In the genomic region with DNA sequence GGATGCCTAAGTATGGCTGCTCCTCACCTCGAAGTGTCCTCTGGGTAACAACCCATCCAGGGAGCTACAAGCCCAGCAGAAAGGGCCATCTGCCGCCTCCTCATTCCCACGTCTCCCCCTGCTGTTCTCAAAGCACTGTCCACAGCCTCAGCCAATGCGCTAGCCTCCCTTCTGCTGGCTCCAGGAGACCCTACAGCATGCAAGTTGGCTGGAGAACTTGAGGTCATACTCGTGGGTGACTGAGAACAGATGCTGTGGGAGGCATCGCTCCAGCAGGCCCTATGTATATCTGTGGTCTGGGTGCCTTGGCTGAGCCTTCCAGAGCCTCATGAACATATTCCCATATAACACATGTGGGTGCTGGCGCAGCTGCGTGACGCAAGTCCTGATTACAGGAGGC, we compare ENCODE assay signal across 23 mouse cellular contexts. TPM values are rescaled to one million over a fixed set of nuclear protein-coding genes. Genes with fewer than 3 reads are reported as not detected.
DNase-seq lines count a peak whose midpoint lies in the region; ATAC-seq and TF ChIP-seq lines count a peak whose summit lies in the region.
"Had no signal": no experiment of that assay in that cellular context is flagged by ENCODE, and none has a peak within 500 bp of the region (broad histone marks: within the 10 kb centered on the region; RNA-seq: fewer than 3 reads in every experiment).

No protein-coding gene starts in this region.

- no peaks in the 10 kb centered on the region for H3K4me1 ChIP-seq in kidney, adult 2 months (ENCODE audit: control insufficient read depth, insufficient read depth, low read length)
- no peaks in the 10 kb centered on the region for H3K4me1 ChIP-seq in midbrain, postnatal 0 days (ENCODE audit: insufficient read depth, low read length)
- H3K4me1 ChIP-seq in midbrain, embryonic 15.5 days: no peaks in the 10 kb centered on the region
- H3K4me1 ChIP-seq: liver, embryonic 13.5 days had no signal

- H3K9me3 ChIP-seq in midbrain, postnatal 0 days (ENCODE audit: low read length): no peaks in the 10 kb centered on the region
- H3K9me3 ChIP-seq in midbrain, embryonic 15.5 days: no peaks in the 10 kb centered on the region
- H3K9me3 ChIP-seq: forebrain, embryonic 10.5 days; limb, embryonic 13.5 days; liver, embryonic 13.5 days; lung, embryonic 15.5 days had no signal

- ATAC-seq in frontal cortex, adult (ENCODE audit: low TSS enrichment): peak; percentile 78; the same call in 1 of the 2 replicates
- ATAC-seq in midbrain, postnatal 0 days (ENCODE audit: low FRiP score): no peak
- ATAC-seq in midbrain, embryonic 15.5 days (replicated peaks): no peak
- ATAC-seq: forebrain, embryonic 16.5 days; intestine, postnatal 0 days; Patski had no signal

- DNase-seq in frontal cortex, postnatal 10 days (ENCODE audit: low spot score in 2 of 2): no peak
- DNase-seq in kidney, postnatal 10 days: peak; percentile 48
- DNase-seq in kidney, adult 2 months: no peak
- peak; percentile 46 for DNase-seq in midbrain, postnatal 0 days (ENCODE audit: low spot score)
- no peak for DNase-seq in embryo, embryonic 9.5 days (ENCODE audit: extremely low spot score)
- DNase-seq: adrenal gland, postnatal 36 days; cerebellum, adult 11-12 months; gastrocnemius, postnatal 25 days; heart, adult 2 months; liver, embryonic 13.5 days; right cerebral cortex, postnatal 25 days had no signal

- H3K27me3 ChIP-seq in kidney, adult 2 months (replicated peaks; ENCODE audit: control insufficient read depth, insufficient read depth, low read length): no peaks in the 10 kb centered on the region
- no peaks in the 10 kb centered on the region for H3K27me3 ChIP-seq in midbrain, postnatal 0 days (ENCODE audit: insufficient read depth, low read length)
- no peaks in the 10 kb centered on the region for H3K27me3 ChIP-seq in midbrain, embryonic 15.5 days (replicated peaks)
- H3K27me3 ChIP-seq: limb, embryonic 13.5 days; liver, embryonic 13.5 days; lung, embryonic 15.5 days; Patski had no signal

- no peak overlapping the region for H3K27ac ChIP-seq in kidney, adult 2 months (ENCODE audit: insufficient read depth, low read depth, low read length)
- H3K27ac ChIP-seq in midbrain, postnatal 0 days (ENCODE audit: low read depth, low read length): no peak overlapping the region
- H3K27ac ChIP-seq in midbrain, embryonic 15.5 days: no peak overlapping the region
- H3K27ac ChIP-seq: forebrain, embryonic 10.5 days; heart, adult 2 months; limb, embryonic 13.5 days; liver, embryonic 13.5 days; lung, embryonic 15.5 days had no signal

- no peak overlapping the region for H3K9ac ChIP-seq in midbrain, postnatal 0 days (replicated peaks; ENCODE audit: low read length, poor library complexity, severe bottlenecking)
- H3K9ac ChIP-seq in midbrain, embryonic 15.5 days: no peak overlapping the region
- H3K9ac ChIP-seq: limb, embryonic 13.5 days; liver, embryonic 13.5 days; lung, embryonic 15.5 days had no signal

- no peak for TF ChIP-seq CTCF in kidney, adult 2 months (conservative IDR thresholded peaks at IDR 0.05; ENCODE audit: insufficient read depth, insufficient read length, low read depth, low read length)
- no peak for TF ChIP-seq CTCF in midbrain, postnatal 0 days (IDR thresholded peaks at IDR 0.05)

- TF ChIP-seq POLR2A in kidney, adult 2 months (IDR thresholded peaks at IDR 0.05; ENCODE audit: low read depth, low read length): no peak

- no peak overlapping the region for H3K4me2 ChIP-seq in midbrain, postnatal 0 days (ENCODE audit: low read depth, low read length, poor library complexity, severe bottlenecking)
- H3K4me2 ChIP-seq in midbrain, embryonic 15.5 days: no peak overlapping the region
- H3K4me2 ChIP-seq: limb, embryonic 13.5 days; liver, embryonic 13.5 days; lung, embryonic 15.5 days; midbrain, embryonic 11.5 days had no signal

- no peak overlapping the region for H3K4me3 ChIP-seq in kidney, adult 2 months (ENCODE audit: insufficient read depth, low read depth, low read length)
- H3K4me3 ChIP-seq in midbrain, postnatal 0 days (ENCODE audit: low read depth, low read length): no peak overlapping the region
- no peak overlapping the region for H3K4me3 ChIP-seq in midbrain, embryonic 15.5 days
- H3K4me3 ChIP-seq: forebrain, embryonic 10.5 days; heart, adult 2 months; limb, embryonic 13.5 days; liver, embryonic 13.5 days; lung, embryonic 15.5 days had no signal

- H3K36me3 ChIP-seq in kidney, adult 2 months (ENCODE audit: control insufficient read depth, insufficient read depth, low read length): peaks cover 3% of the 10 kb centered on the region; the same call in 1 of the 2 replicates
- H3K36me3 ChIP-seq in midbrain, postnatal 0 days (ENCODE audit: insufficient read depth, low read length): peaks cover 52% of the 10 kb centered on the region
- H3K36me3 ChIP-seq in midbrain, embryonic 15.5 days (replicated peaks): no peaks in the 10 kb centered on the region
- H3K36me3 ChIP-seq: forebrain, embryonic 10.5 days; limb, embryonic 13.5 days; liver, embryonic 13.5 days; lung, embryonic 15.5 days had no signal

- WGBS in kidney, adult 2 months: 75% methylated on average over 9 of the region's 9 CpGs
- WGBS in midbrain, postnatal 0 days: 81% methylated on average over 9 of the region's 9 CpGs
- WGBS in midbrain, embryonic 15.5 days: 90% methylated on average over 9 of the region's 9 CpGs

RNA-seq across cellular contexts. Expression of a gene that starts 25.6 kb away (rescaled TPM):
- polyA plus RNA-seq in kidney, adult 2 months (2012; rRNA removed): 461 and 486 TPM in 2 replicates
- total RNA-seq in midbrain, postnatal 0 days (2014; rRNA removed): 73.6 and 91.0 TPM in 2 replicates
- polyA plus RNA-seq in midbrain, postnatal 0 days (2015; fragmentation: Nextera tagmentation; extraction: Ambion mirVana): 63.0 and 67.8 TPM in 2 replicates
- polyA plus RNA-seq in midbrain, embryonic 15.5 days (2015; fragmentation: Nextera tagmentation; extraction: Ambion mirVana): 36.8 and 42.7 TPM in 2 replicates
- total RNA-seq: monocyte, adult 5-6 weeks; neutrophil, adult 5-6 weeks had no signal

RNA-seq across cellular contexts. Expression of a gene that starts 33.7 kb away (rescaled TPM):
- 1.3 and 1.8 TPM in 2 replicates for polyA plus RNA-seq in kidney, adult 2 months (2012; rRNA removed)
- 1.1 and 2.2 TPM in 2 replicates for total RNA-seq in midbrain, postnatal 0 days (2014; rRNA removed)
- 1.6 and 1.8 TPM in 2 replicates for polyA plus RNA-seq in midbrain, postnatal 0 days (2015; fragmentation: Nextera tagmentation; extraction: Ambion mirVana)
- polyA plus RNA-seq in midbrain, embryonic 15.5 days (2015; fragmentation: Nextera tagmentation; extraction: Ambion mirVana): 0.37 and 0.61 TPM in 2 replicates
- total RNA-seq: megakaryocyte progenitor cell, adult 5-6 weeks; monocyte, adult 5-6 weeks; neutrophil, adult 5-6 weeks had no signal
- polyA plus RNA-seq: liver, embryonic 13.5 days had no signal

Comparison
In these comparisons a context has a peak if more than half of its experiments do, and no peak if none do; other contexts are left out.
1. DNase-seq: peak in kidney, postnatal 10 days (single experiment) and midbrain, postnatal 0 days (single experiment); none in frontal cortex, postnatal 10 days (0 of 2), kidney, adult 2 months (single experiment) and embryo, embryonic 9.5 days (single experiment).